Mouse (Mus musculus) spleen, postnatal 10 days (tissue): ENCODE measurements at regions not wholly inside any gene's neighbourhood (a gene's known extent, or its start where the extent isn't known, plus 50 kb on each side); places are given as distances from the start of the nearest gene placed in this dataset.
"Not testable (repeated sequence)": the region's sequence is repeated elsewhere in the genome, so short reads cannot be mapped to it uniquely, and the experiment has no call there.

ENCODE experiments used
- DNase-seq, 2 experiments: peaks; one replicate each; pipeline ENCODE4 v3.0.0; 2021 to 2022; ENCODE audit warnings: low spot score in 2 of 2

DNA sequence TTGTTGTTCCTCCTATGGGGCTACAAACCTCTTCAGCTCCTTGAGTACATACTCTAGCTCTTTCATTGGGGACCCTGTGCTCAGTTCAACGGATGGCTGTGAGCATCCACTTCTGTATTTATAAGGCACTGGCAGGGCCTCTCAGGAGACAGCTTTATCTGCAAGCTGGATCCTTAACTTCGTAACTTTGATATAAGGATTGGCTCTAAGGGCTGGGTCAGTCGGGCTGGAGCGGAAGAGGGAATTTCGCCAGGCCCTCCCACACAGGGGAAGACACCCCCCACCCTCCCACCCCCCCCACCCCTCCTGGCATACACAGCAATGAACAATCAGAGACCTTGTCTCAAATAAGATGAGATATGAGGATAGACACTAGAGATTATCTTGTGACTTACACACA, 304.3 kb upstream of the Chordc1 start:
- peak; percentile 4 to 64 for DNase-seq

DNA sequence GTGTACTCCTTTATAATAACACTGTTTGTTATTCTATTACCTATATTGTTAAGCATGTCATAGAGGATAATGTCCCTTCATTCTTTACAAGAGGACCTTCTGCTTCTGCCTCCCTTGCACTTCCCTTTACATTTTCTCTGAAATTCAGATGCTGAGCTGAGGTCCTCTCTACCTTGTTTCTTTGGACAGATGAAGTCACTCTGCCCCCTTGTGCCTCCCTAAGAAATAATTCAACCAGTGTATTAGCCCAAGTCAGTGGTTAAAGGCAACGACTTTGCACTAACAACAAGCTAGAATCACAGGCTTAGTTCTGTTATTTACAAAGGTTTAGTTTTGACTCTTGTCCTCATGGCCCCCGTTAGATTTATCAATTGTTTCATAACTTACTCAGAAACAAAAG, 289.4 kb upstream of the Chordc1 start:
- DNase-seq: no peak

DNA sequence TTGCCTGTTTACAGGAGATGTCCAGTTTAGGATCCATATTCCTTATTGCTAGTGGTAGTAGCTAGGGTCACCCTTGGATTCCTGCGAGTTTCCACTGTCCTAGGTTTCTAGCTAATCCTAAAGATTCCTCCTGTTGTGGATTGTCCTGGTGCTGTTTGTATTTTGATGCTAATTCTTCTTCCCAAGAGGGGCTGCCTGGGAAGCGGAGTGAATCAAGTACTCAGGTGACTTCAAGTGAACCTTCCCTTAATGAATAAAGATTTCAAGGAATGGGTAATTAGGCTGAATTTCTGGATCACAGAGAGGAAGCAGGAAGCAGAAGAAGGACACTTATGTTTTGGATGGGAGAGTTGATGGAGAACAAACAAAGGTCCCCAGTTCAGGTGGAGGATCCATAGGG, 250.6 kb upstream of the Chordc1 start:
- DNase-seq: no peak

DNA sequence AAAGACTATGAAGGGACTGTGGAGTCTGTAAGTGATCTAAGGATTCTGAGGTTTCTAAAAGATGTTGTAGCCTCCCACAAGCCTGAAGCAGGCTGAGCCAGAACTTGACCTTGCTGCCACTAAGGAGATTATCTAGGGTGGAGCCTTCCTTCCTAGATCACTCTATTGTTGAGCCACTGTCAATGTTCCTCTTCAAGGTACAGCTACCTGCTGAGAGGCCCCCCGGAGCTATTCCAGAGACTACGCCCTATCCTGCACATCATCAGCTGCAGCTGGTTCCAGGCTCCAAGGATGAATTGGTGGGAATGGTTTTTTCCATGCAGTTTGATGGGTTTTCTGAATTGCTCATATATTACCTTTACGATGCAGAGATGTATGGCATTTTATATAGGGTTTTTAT, 249.3 kb upstream of the Chordc1 start:
- DNase-seq: not testable (repeated sequence)

DNA sequence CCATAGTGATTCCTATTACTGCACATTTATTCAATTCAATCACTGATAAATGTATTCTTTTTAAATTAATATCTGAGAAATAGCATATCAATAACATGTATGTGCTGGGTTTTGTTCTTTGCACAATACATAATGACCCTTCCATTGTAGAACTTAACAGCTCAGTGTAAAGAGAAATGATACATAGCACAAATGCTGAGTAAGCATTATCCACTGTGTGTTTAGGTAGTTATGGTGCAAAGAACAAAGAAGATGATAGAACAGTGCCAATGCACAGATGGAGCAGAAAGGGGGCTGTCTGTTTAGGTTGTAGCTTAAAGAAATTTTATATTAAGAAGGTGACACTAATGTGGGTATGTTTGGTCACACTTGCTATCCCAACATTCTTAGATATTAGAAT, 215.0 kb upstream of the Chordc1 start:
- DNase-seq: no peak

DNA sequence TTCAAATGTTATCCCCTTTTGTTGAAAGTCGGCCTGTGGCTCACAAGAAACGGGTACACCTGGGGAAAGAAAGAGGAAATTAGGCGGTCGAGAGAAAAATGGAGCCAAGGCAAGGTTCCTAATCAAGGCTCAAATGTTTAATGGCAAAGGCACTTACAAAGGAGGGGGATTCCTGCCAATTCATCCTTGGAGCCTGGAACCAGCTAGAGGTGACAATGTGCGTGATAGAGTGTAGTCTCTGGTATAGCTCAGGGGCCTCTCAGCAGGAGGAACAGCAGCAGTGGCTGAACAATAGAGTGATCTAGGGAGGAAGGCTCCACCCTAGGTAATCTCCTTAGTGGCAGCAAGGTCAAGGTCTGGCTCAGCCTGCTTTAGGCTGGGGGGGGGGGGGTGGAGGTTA, 213.5 kb upstream of the Chordc1 start:
- not testable (repeated sequence) for DNase-seq

DNA sequence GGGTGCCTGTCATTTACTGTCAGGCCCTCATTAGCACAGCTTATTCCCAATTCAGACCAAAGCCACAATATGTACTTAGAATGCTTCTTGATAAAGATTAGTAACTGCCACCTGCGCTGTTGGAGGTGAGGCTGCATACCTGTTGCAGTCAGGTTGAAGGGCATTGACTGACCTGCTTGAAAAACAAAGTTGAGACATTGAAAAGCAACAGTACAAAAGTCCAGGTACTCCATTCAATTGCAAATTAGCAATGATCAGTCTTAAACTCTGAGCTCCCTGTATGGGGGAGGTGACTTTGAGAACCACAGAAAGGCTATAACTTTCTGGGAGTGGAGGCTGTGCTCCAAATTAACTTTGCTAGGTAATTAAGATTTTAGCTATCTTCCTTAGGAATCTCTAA, 212.8 kb upstream of the Chordc1 start:
- not testable (repeated sequence) for DNase-seq
